Mouse (Mus musculus) mouse embryonic stem cell (cell line): ENCODE results near the gene Efna4.

Experiments used
- in situ Hi-C, 2 experiments: fragments of 300-500 bp; cut with MboI; formaldehyde crosslinking; loops; 1 replicate in 1 of 2; 3 replicates in 1 of 2; pipeline ENCODE4 v1.14.3; 2019 to 2020; ENCODE audit warnings: low sequenced_read_pairs in 2 of 2, low pct_unique_long_range_greater_than_20kb in 1 of 2, mixed read lengths in 1 of 2; ENCODE audit not compliant: unreplicated experiment in 1 of 2

Efna4 gene

GRCm38 (mm10) chr3:89318316-89318715 lies 19.5 kb downstream of the Efna4 start:
- in situ Hi-C loops, result loop anchor here in 1 of 2 experiments (10.0 kb wide), 1 partner anchor 166 kb away; no protein-coding TSS in a partner anchor

GRCm38 (mm10) chr3:89317246-89317645 lies 20.6 kb downstream of the Efna4 start:
- in situ Hi-C loops, result loop anchor here in 1 of 2 experiments (10.0 kb wide), 1 partner anchor 168 kb away; no protein-coding TSS in a partner anchor

- in situ Hi-C loops, result loop anchor here in 1 of 2 experiments (10.0 kb wide), 1 partner anchor 168 kb away; no protein-coding TSS in a partner anchor
Observed at GRCm38 (mm10) chr3:89316833-89317232, 21.0 kb downstream of the Efna4 start.

- in situ Hi-C loops, result loop anchor here in 1 of 2 experiments (10.0 kb wide), 1 partner anchor 169 kb away; no protein-coding TSS in a partner anchor
Observed at GRCm38 (mm10) chr3:89315930-89316831, 21.6 kb downstream of the Efna4 start.

- in situ Hi-C loops, result loop anchor here in 1 of 2 experiments (10.0 kb wide), 1 partner anchor 169 kb away; no protein-coding TSS in a partner anchor
Observed at GRCm38 (mm10) chr3:89315195-89315929, 22.5 kb downstream of the Efna4 start.

- in situ Hi-C loops, result loop anchor here in 1 of 2 experiments (10.0 kb wide), 1 partner anchor 170 kb away; no protein-coding TSS in a partner anchor
Observed at GRCm38 (mm10) chr3:89314791-89315190, 23.0 kb downstream of the Efna4 start.

- in situ Hi-C loops, result loop anchor here in 1 of 2 experiments (10.0 kb wide), 1 partner anchor 170 kb away; no protein-coding TSS in a partner anchor
Observed at GRCm38 (mm10) chr3:89314340-89314739, 23.5 kb downstream of the Efna4 start.

- in situ Hi-C loops, result no loop called here
Observed at GRCm38 (mm10) chr3:89308089-89308488, 29.7 kb downstream of the Efna4 start.

- in situ Hi-C loops, result no loop called here
Observed at GRCm38 (mm10) chr3:89305551-89306325, 32.1 kb downstream of the Efna4 start.

- in situ Hi-C loops, result no loop called here
Observed at GRCm38 (mm10) chr3:89305105-89305504, 32.7 kb downstream of the Efna4 start.

- in situ Hi-C loops, result no loop called here
Observed at GRCm38 (mm10) chr3:89304440-89304839, 33.4 kb downstream of the Efna4 start.

- in situ Hi-C loops, result no loop called here
Observed at GRCm38 (mm10) chr3:89300514-89300913, 37.3 kb downstream of the Efna4 start.

GRCm38 (mm10) chr3:89300071-89300470 lies 37.8 kb downstream of the Efna4 start:
- in situ Hi-C loops, result no loop called here

- in situ Hi-C loops, result no loop called here
Observed at GRCm38 (mm10) chr3:89299499-89299898, 38.3 kb downstream of the Efna4 start.

- in situ Hi-C loops, result no loop called here
Observed at GRCm38 (mm10) chr3:89298908-89299307, 38.9 kb downstream of the Efna4 start.

- in situ Hi-C loops, result no loop called here
Observed at GRCm38 (mm10) chr3:89296761-89297396, 40.9 kb downstream of the Efna4 start.

GRCm38 (mm10) chr3:89295685-89296230 lies 42.1 kb downstream of the Efna4 start:
- in situ Hi-C loops, result no loop called here
